Mouse (Mus musculus) forebrain, embryonic 11.5 days (tissue): Measurements from ENCODE around the gene Ctsw. TPM values are rescaled to one million over a fixed set of nuclear protein-coding genes. Genes with fewer than 3 reads are reported as not detected.
"Not testable (repeated sequence)": the region's sequence is repeated elsewhere in the genome, so short reads cannot be mapped to it uniquely, and the experiment has no call there.

Source experiments
- ATAC-seq: fragments of 200-750 bp; cut with Nextera tagmentation; replicated peaks from 2 replicates; pipeline ENCODE4 v1.8.0; 2017; ENCODE audit warnings: moderate TSS enrichment; ENCODE audit not compliant: low FRiP score
- DNase-seq: peaks from one replicate; pipeline ENCODE4 v3.0.0-alpha.2; 2017; ENCODE audit warnings: low spot score
- H3K27ac ChIP-seq: fragments of 300-500 bp; sonication (generic); 2 replicates; pipeline ENCODE4 v1.5.1; 2014; ENCODE audit warnings: low read depth, low read length
- H3K27me3 ChIP-seq: fragments of 300-500 bp; sonication (generic); 2 replicates; pipeline ENCODE4 v1.6.1; 2014; ENCODE audit warnings: mild to moderate bottlenecking, low read length, mixed read lengths; ENCODE audit not compliant: control insufficient read depth, insufficient read depth
- H3K36me3 ChIP-seq: fragments of 300-500 bp; sonication (generic); 2 replicates; pipeline ENCODE4 v1.6.1; 2014; ENCODE audit warnings: mild to moderate bottlenecking, low read length, moderate library complexity, mixed read lengths; ENCODE audit not compliant: control insufficient read depth, insufficient read depth
- H3K4me1 ChIP-seq: fragments of 300-500 bp; sonication (generic); replicated peaks from 2 replicates; pipeline ENCODE4 v1.6.1; 2014; ENCODE audit warnings: low read length, mixed read lengths; ENCODE audit not compliant: control insufficient read depth, insufficient read depth
- H3K4me2 ChIP-seq: fragments of 300-500 bp; sonication (generic); 2 replicates; pipeline ENCODE4 v1.6.1; 2014; ENCODE audit warnings: low read depth, mild to moderate bottlenecking, low read length, moderate library complexity, mixed read lengths; ENCODE audit not compliant: severe bottlenecking
- H3K4me3 ChIP-seq: fragments of 300-500 bp; sonication (generic); 2 replicates; pipeline ENCODE4 v1.5.1; 2014; ENCODE audit warnings: low read depth, low read length
- H3K9ac ChIP-seq: fragments of 300-500 bp; sonication (generic); 2 replicates; pipeline ENCODE4 v1.6.1; 2014; ENCODE audit warnings: low read length
- H3K9me3 ChIP-seq: fragments of 300-500 bp; sonication (generic); 2 replicates; pipeline ENCODE4 v1.6.1; 2016; ENCODE audit warnings: low read length, mixed read lengths; ENCODE audit not compliant: control insufficient read depth
- WGBS: fragments of 180-500 bp; shearing (Covaris S2); extraction: QIAGEN DNeasy Blood & Tissue Kit; methylation state at CpG from one replicate; pipeline ENCODE4 v1.1.7; 2014; 5-methylcytosine and 5-hydroxymethylcytosine counted together
- polyA plus RNA-seq: library from polyadenylated mRNA; unstranded; fragments of >200 nt; fragmentation: Nextera tagmentation; extraction: Ambion mirVana; gene quantifications from 2 replicates; pipeline ENCODE4 v1.2.1, GENCODE M21; 2014

The Ctsw gene
- polyA plus RNA-seq, 1 experiment from 2014 or later, result 3.4 TPM

- no peak within 1 kb of the TSS for H3K4me3 ChIP-seq
- 65% methylated on average over 17 of the region's 17 CpGs for WGBS
Observed at GRCm38 (mm10) chr19:5503687-5504086, 35.4 kb upstream of the Ctsw start, which contains the start of gene 1700020D05Rik. Gene 1700020D05Rik, minus strand, starts transcription at chr19:5503787.

GRCm38 (mm10) chr19:5500330-5500875, 32.1 kb upstream of the Ctsw start:
- Histone ChIP-seq H3K36me3 (peaks cover 3% of the 10 kb centered on the region; the same call in 1 of the 2 replicates), H3K27ac (no peak overlapping the region), H3K9me3 (no peaks in the 10 kb centered on the region), H3K9ac (no peak overlapping the region), H3K4me1 (no peaks in the 10 kb centered on the region), H3K4me2 (no peak overlapping the region), H3K4me3 (no peak overlapping the region), H3K27me3 (no peaks in the 10 kb centered on the region)
- WGBS, result 87% methylated on average over 2 of the region's 2 CpGs
- no peak for ATAC-seq
- DNase-seq, result no peak

More at GRCm38 (mm10) chr19:5503687-5504086, 35.4 kb upstream of the Ctsw start, which contains the start of gene 1700020D05Rik:
- H3K9ac ChIP-seq, result no peak within 1 kb of the TSS
- H3K4me1 ChIP-seq, result no peaks in the 10 kb centered on the region
- no peaks in the 10 kb centered on the region for H3K36me3 ChIP-seq
- H3K9me3 ChIP-seq, result no peaks in the 10 kb centered on the region; the same call in 1 of the 2 replicates
- no peaks in the 10 kb centered on the region for H3K27me3 ChIP-seq
- H3K4me2 ChIP-seq, result no peak within 1 kb of the TSS
- DNase-seq, result no peak
- no peak for ATAC-seq
- no peak within 1 kb of the TSS for H3K27ac ChIP-seq

GRCm38 (mm10) chr19:5496052-5496370, 27.7 kb upstream of the Ctsw start:
- Histone ChIP-seq H3K4me2 (no peak overlapping the region), H3K27ac (no peak overlapping the region), H3K27me3 (no peaks in the 10 kb centered on the region), H3K9ac (no peak overlapping the region), H3K4me3 (no peak overlapping the region), H3K9me3 (no peaks in the 10 kb centered on the region), H3K4me1 (peaks cover 4% of the 10 kb centered on the region; the same call in 1 of the 2 replicates), H3K36me3 (peaks cover 12% of the 10 kb centered on the region)
- 90% methylated on average over 16 of the region's 16 CpGs for WGBS
- DNase-seq (no peak), ATAC-seq (no peak)

- H3K4me1 ChIP-seq, result peaks cover 4% of the 10 kb centered on the region; the same call in 1 of the 2 replicates
- no peak overlapping the region for H3K4me2 ChIP-seq
- H3K9ac ChIP-seq, result no peak overlapping the region
- H3K27ac ChIP-seq, result no peak overlapping the region
- H3K9me3 ChIP-seq, result no peaks in the 10 kb centered on the region
- peaks cover 12% of the 10 kb centered on the region for H3K36me3 ChIP-seq
- no peak overlapping the region for H3K4me3 ChIP-seq
- 85% methylated on average over 12 of the region's 12 CpGs for WGBS
- ATAC-seq (no peak), DNase-seq (no peak)
- H3K27me3 ChIP-seq, result no peaks in the 10 kb centered on the region
Observed at GRCm38 (mm10) chr19:5495353-5496051, 27.2 kb upstream of the Ctsw start.

GRCm38 (mm10) chr19:5494314-5494713, 26.0 kb upstream of the Ctsw start:
- Histone ChIP-seq H3K4me3 (no peak overlapping the region), H3K27me3 (no peaks in the 10 kb centered on the region), H3K9ac (no peak overlapping the region), H3K36me3 (peaks cover 12% of the 10 kb centered on the region), H3K27ac (no peak overlapping the region), H3K9me3 (no peaks in the 10 kb centered on the region), H3K4me2 (no peak overlapping the region), H3K4me1 (peaks cover 4% of the 10 kb centered on the region; the same call in 1 of the 2 replicates)
- no peak for ATAC-seq
- WGBS, result 86% methylated on average over 3 of the region's 3 CpGs
- no peak for DNase-seq

GRCm38 (mm10) chr19:5493301-5493721, 25.0 kb upstream of the Ctsw start:
- DNase-seq, H3K4me1 ChIP-seq, H3K9me3 ChIP-seq, H3K27ac ChIP-seq, ATAC-seq, H3K4me3 ChIP-seq, H3K27me3 ChIP-seq, H3K4me2 ChIP-seq, H3K9ac ChIP-seq: not testable (repeated sequence)
- WGBS, result 71% methylated on average over 9 of the region's 9 CpGs
- peaks cover 12% of the 10 kb centered on the region for H3K36me3 ChIP-seq

- WGBS, result 87% methylated on average over 4 of the region's 4 CpGs
- DNase-seq (no peak), ATAC-seq (no peak)
- Histone ChIP-seq H3K27me3 (no peaks in the 10 kb centered on the region), H3K4me1 (peaks cover 4% of the 10 kb centered on the region; the same call in 1 of the 2 replicates), H3K36me3 (peaks cover 12% of the 10 kb centered on the region), H3K9me3 (no peaks in the 10 kb centered on the region), H3K4me3 (no peak overlapping the region), H3K27ac (no peak overlapping the region), H3K4me2 (no peak overlapping the region), H3K9ac (no peak overlapping the region)
Observed at GRCm38 (mm10) chr19:5492641-5493040, 24.3 kb upstream of the Ctsw start.

- WGBS, result under 1% methylated on average over 59 of the region's 59 CpGs
- ATAC-seq, result peak; percentile 3
Observed at GRCm38 (mm10) chr19:5490898-5491708, 22.8 kb upstream of the Ctsw start.

More at GRCm38 (mm10) chr19:5490898-5491708, 22.8 kb upstream of the Ctsw start:
- no peaks in the 10 kb centered on the region for H3K9me3 ChIP-seq
- peak overlapping the region; percentile 98 for H3K4me3 ChIP-seq
- peak overlapping the region; percentile 99 for H3K27ac ChIP-seq
- H3K27me3 ChIP-seq, result no peaks in the 10 kb centered on the region
- H3K4me1 ChIP-seq, result peaks cover 4% of the 10 kb centered on the region; the same call in 1 of the 2 replicates
- DNase-seq, result peak; percentile 83
- H3K4me2 ChIP-seq, result peak overlapping the region; percentile 60
- peak overlapping the region; percentile 96 for H3K9ac ChIP-seq
- H3K36me3 ChIP-seq, result peaks cover 10% of the 10 kb centered on the region
